18 mouse cellular contexts compared by ENCODE assay signal in genomic region chr10:106881330-106881729, GRCm38 (mm10).
"Had no signal": no experiment of that assay in that cellular context is flagged by ENCODE, and none has a peak within 500 bp of the region (broad histone marks: within the 10 kb centered on the region; RNA-seq: fewer than 3 reads in every experiment).

No protein-coding gene starts in this region.

- H3K4me3 ChIP-seq: lung, embryonic 15.5 days; megakaryocyte, embryonic 14.5 days; midbrain, embryonic 13.5 days; midbrain, embryonic 15.5 days; neural tube, embryonic 12.5 days; stomach, embryonic 15.5 days had no signal

- H3K9ac ChIP-seq: liver, postnatal 0 days; lung, embryonic 15.5 days; midbrain, embryonic 13.5 days; midbrain, embryonic 15.5 days; neural tube, embryonic 12.5 days; stomach, embryonic 15.5 days had no signal

- H3K36me3 ChIP-seq: lung, embryonic 15.5 days; midbrain, embryonic 13.5 days; midbrain, embryonic 15.5 days; neural tube, embryonic 12.5 days; stomach, embryonic 15.5 days had no signal

- H3K9me3 ChIP-seq: lung, embryonic 15.5 days; midbrain, embryonic 13.5 days; midbrain, embryonic 15.5 days; neural tube, embryonic 12.5 days; stomach, embryonic 15.5 days had no signal

- H3K27ac ChIP-seq: lung, embryonic 15.5 days; macrophage; midbrain, embryonic 13.5 days; midbrain, embryonic 15.5 days; neural tube, embryonic 12.5 days; stomach, embryonic 15.5 days; stomach, postnatal 0 days had no signal

- ATAC-seq: liver, postnatal 0 days; lung, postnatal 0 days; midbrain, embryonic 13.5 days; midbrain, embryonic 15.5 days had no signal

- H3K4me2 ChIP-seq: lung, embryonic 15.5 days; midbrain, embryonic 11.5 days; midbrain, embryonic 13.5 days; midbrain, embryonic 15.5 days; neural tube, embryonic 12.5 days; stomach, embryonic 15.5 days had no signal

- H3K4me1 ChIP-seq: lung, embryonic 15.5 days; megakaryocyte, embryonic 14.5 days; midbrain, embryonic 13.5 days; midbrain, embryonic 15.5 days; neural tube, embryonic 12.5 days; stomach, embryonic 15.5 days had no signal

- DNase-seq: liver, postnatal 0 days; lung, adult 2 months; lung, postnatal 14 days; lung, postnatal 36 days; right cerebral cortex, postnatal 14 days; thymus, adult 18-20 months; thymus, postnatal 14 days; thymus, postnatal 36 days had no signal

- H3K27me3 ChIP-seq: lung, embryonic 15.5 days; megakaryocyte, embryonic 14.5 days; midbrain, embryonic 13.5 days; midbrain, embryonic 15.5 days; neural tube, embryonic 12.5 days; stomach, embryonic 15.5 days had no signal
